Mouse (Mus musculus): ENCODE results near the gene Tmod2.

DNA sequence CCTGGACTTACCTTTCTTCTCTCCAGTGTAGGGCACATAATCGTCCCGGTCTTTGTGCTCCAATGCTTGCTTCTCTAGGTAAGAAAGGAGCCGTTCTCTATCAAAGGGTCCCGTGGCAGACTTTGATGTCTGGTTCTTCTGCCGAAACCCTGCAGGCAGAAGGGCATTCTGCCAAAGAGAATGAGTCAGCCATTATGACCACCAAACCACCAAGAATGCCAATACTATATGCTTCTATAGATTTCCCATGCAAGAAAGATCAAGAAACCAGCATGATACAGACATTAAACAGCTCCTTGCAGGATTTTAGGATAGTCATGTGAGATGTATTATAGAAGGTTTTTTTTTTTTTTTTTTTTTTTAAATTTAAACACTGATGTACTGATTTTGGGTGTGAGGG is 81.8 kb downstream of the Tmod2 start:
- TF ChIP-seq CTCF (IDR thresholded peaks at IDR 0.05; ENCODE audit: borderline replicate concordance, extremely low read depth, insufficient read depth, insufficient read length) (no peak), POLR2A (IDR thresholded peaks at IDR 0.05; ENCODE audit: borderline replicate concordance, extremely low read depth, insufficient read depth, insufficient read length, poor library complexity, severe bottlenecking) (no peak)

Measured in brain, embryonic 14.5 days (tissue).